Mouse (Mus musculus): ENCODE data around the gene Dhrs7b.

Gene Dhrs7b

GRCm38 (mm10) chr11:60889861-60890260 lies 59.4 kb downstream of the Dhrs7b start:
- no peak for ATAC-seq (ENCODE audit: insufficient number of reproducible peaks, low FRiP score, low TSS enrichment)

- ATAC-seq (ENCODE audit: insufficient number of reproducible peaks, low FRiP score, low TSS enrichment): no peak
These were observed 59.9 kb downstream of the Dhrs7b start for GRCm38 (mm10) chr11:60890286-60890685.

- ATAC-seq (ENCODE audit: insufficient number of reproducible peaks, low FRiP score, low TSS enrichment): no peak
These were observed 60.3 kb downstream of the Dhrs7b start for GRCm38 (mm10) chr11:60890744-60891143.

- no peak for ATAC-seq (ENCODE audit: insufficient number of reproducible peaks, low FRiP score, low TSS enrichment)
These were observed 65.5 kb downstream of the Dhrs7b start for GRCm38 (mm10) chr11:60895915-60896314.

DNA sequence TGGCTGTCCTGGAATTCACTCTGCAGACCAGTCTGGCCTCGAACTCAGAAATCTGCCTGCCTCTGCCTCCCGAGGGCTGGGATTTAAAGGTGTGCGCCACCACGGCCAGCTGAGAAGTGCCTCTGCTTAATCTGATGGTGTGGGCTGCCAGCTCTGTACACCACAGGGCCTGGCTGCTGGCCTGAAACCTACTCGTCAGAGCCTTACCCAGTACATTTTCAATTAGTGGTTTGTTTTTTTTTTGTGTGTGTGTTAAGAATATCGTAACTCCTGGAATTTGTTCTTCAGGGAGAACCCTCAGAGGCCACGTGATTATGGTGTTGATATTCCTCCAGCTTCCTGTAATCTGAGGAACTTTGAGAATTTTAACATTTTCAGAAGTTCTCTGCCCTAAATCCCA lies 71.6 kb downstream of the Dhrs7b start:
- no peak for ATAC-seq (ENCODE audit: insufficient number of reproducible peaks, low FRiP score, low TSS enrichment)

GRCm38 (mm10) chr11:60902486-60902885 lies 72.1 kb downstream of the Dhrs7b start:
- no peak for ATAC-seq (ENCODE audit: insufficient number of reproducible peaks, low FRiP score, low TSS enrichment)

- no peak for ATAC-seq (ENCODE audit: insufficient number of reproducible peaks, low FRiP score, low TSS enrichment)
These were observed 73.2 kb downstream of the Dhrs7b start for GRCm38 (mm10) chr11:60903661-60904061.

DNA sequence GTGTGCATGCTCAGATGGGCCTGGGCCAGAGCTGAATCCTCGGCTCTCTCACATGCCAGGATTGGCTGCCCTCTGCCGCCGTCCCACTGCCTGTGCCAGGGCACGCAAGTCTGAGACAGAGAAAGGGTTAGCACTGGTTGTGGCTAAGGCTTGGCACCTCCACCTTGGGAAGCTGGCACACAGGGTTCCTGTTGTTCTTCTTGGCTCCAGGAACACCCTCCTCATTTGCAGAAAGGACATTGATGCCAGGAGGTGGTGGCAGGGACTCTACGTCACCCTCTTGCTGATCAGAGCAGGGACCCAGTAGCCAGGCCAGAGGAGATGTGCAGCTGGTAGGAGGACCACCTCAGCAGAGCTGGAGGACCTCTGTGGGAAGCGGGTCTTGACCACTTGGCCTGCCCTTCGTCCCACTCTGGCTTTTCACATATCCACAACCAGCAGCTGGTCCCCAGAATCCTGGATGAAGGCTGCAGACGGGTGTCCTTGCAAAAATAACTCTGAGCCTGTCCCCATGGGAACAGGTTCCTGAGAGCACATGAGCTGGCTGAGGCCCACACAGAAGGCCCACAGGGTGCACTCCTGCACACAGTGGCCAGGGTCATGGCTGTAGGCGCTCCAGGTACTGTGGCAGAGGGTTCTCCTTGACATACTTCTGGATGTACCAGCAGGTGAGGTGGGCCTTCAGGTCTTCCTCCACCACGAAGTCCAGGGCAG lies 75.1 kb downstream of the Dhrs7b start:
- ATAC-seq (ENCODE audit: insufficient number of reproducible peaks, low FRiP score, low TSS enrichment): 0 out of 2 replicates have a peak, but pooled peaks have one; percentile 23

GRCm38 (mm10) chr11:60906449-60906848 lies 76.0 kb downstream of the Dhrs7b start:
- ATAC-seq (ENCODE audit: insufficient number of reproducible peaks, low FRiP score, low TSS enrichment): no peak

DNA sequence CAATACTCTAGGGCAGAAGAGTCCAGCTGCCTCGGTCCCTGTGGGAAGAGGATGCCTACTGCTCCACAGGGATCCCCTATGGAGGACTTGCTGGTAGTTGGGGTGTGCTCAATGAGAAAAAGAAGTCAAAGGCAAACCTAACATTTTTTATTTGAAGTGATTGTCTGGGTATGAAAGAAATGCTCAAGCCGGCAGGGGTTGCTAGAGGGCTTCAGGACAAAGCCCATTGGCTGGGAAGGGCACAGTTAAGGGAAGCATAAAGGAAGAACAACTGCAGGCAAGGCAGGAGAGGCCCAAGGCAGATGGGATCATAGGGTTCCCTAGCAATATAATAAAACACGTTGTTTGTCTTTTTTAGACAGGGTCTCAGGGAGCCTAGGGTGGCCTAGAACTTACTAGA lies 77.6 kb downstream of the Dhrs7b start:
- ATAC-seq (ENCODE audit: insufficient number of reproducible peaks, low FRiP score, low TSS enrichment): no peak

DNA sequence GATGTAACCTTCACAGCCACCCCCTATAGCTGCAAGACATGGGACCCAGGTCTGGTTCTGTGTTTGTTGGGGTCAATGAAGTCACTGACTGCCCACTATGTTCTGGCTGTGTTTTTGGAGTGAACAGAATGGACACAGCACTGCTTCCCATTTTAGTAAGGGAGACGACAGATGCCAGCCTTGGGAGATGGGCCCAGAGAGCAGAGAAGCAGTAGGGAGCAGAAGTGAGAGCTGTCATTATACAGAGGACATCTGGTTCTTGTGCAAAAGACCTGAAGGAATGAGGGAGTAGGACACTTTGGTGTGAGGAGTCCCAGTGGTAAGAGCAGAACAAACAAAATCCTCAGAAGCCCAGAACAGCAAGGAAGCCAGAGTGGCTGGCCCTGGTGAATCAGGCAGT lies 79.2 kb downstream of the Dhrs7b start:
- no peak for ATAC-seq (ENCODE audit: insufficient number of reproducible peaks, low FRiP score, low TSS enrichment)
